Comparison of ENCODE assay signal across 8 mouse cellular contexts in genomic region chr8:107056076-107056972, GRCm38 (mm10). TPM values are rescaled to one million over a fixed set of nuclear protein-coding genes. Genes with fewer than 3 reads are reported as not detected.
DNase-seq lines count a peak whose midpoint lies in the region; ATAC-seq lines count a peak whose summit lies in the region.

Gene Cog8 (minus strand): TSS chr8:107056689.
Gene Nip7 (plus strand): TSS chr8:107056877.

- peak; percentile 95 for ATAC-seq in hindbrain, embryonic 14.5 days (ENCODE audit: low FRiP score)

- H3K4me3 ChIP-seq in hindbrain, embryonic 14.5 days (replicated peaks; ENCODE audit: low read length), result peak within 1 kb of the TSS; percentile 81

- DNase-seq in R1 (ENCODE audit: low read depth, low spot score), result peak; percentile 99
- DNase-seq in cerebellum, postnatal 25 days, result peak; percentile 96
- DNase-seq in frontal cortex, postnatal 25 days (ENCODE audit: low spot score in 2 of 2), result peak; percentile 89 to 96
- DNase-seq in hindbrain, embryonic 14.5 days (ENCODE audit: low spot score), result peak; percentile 97
- DNase-seq in layer of hippocampus, postnatal 36 days, result peak; percentile 97
- DNase-seq in lung, postnatal 36 days, result peak; percentile 98
- DNase-seq in retina, postnatal 1 day, result peak; percentile 99
- DNase-seq in urinary bladder, adult 18-20 months (ENCODE audit: low spot score in 2 of 2), result peak; percentile 86 to 97

- peak within 1 kb of the TSS; percentile 96 for H3K4me2 ChIP-seq in hindbrain, embryonic 14.5 days (replicated peaks)

- peak within 1 kb of the TSS; percentile 79 for H3K27ac ChIP-seq in hindbrain, embryonic 14.5 days

- H3K36me3 ChIP-seq in hindbrain, embryonic 14.5 days (replicated peaks; ENCODE audit: control insufficient read depth, insufficient read depth), result peaks cover 56% of the 10 kb centered on the region

- no peaks in the 10 kb centered on the region for H3K27me3 ChIP-seq in hindbrain, embryonic 14.5 days (ENCODE audit: control insufficient read depth, insufficient read depth, low read length)

- peak within 1 kb of the TSS; percentile 89 for H3K9ac ChIP-seq in hindbrain, embryonic 14.5 days

- H3K9me3 ChIP-seq in hindbrain, embryonic 14.5 days (ENCODE audit: control insufficient read depth, low read length), result no peaks in the 10 kb centered on the region

- peaks cover 16% of the 10 kb centered on the region for H3K4me1 ChIP-seq in hindbrain, embryonic 14.5 days (replicated peaks; ENCODE audit: control insufficient read depth, insufficient read depth, low read length)

- WGBS in hindbrain, embryonic 14.5 days, result under 1% methylated on average over 86 of the region's 88 CpGs

RNA-seq across cellular contexts. Expression of gene Cog8, which starts in this region (rescaled TPM):
- 40.7 and 42.6 TPM in 2 replicates for polyA plus RNA-seq in hindbrain, embryonic 14.5 days (2014; fragmentation: Nextera tagmentation; extraction: Ambion mirVana)
- total RNA-seq in layer of hippocampus, postnatal 36 days (2021), result 10 to 100 TPM; 28.3 to 31.1 TPM

RNA-seq across cellular contexts. Expression of gene Nip7, which starts in this region (rescaled TPM):
- 69.3 and 70.2 TPM in 2 replicates for polyA plus RNA-seq in hindbrain, embryonic 14.5 days (2014; fragmentation: Nextera tagmentation; extraction: Ambion mirVana)
- 10 to 100 TPM; 44.9 to 47.9 TPM for total RNA-seq in layer of hippocampus, postnatal 36 days (2021)

Comparison
In these comparisons a context has a peak if more than half of its experiments do, and no peak if none do; other contexts are left out.
1. Peak in every context shown above with its lines: DNase-seq, ATAC-seq, H3K4me3 ChIP-seq and H3K27ac ChIP-seq.